Mouse (Mus musculus): Measurements from ENCODE around the gene Mob4. TPM values are rescaled to one million over a fixed set of nuclear protein-coding genes. Genes with fewer than 3 reads are reported as not detected.

The Mob4 gene
- polyA plus RNA-seq, 1 experiment from 2014 or later, result 165 TPM

- H3K9ac ChIP-seq (replicated peaks; ENCODE audit: low read length), result no peak overlapping the region
- no peaks in the 10 kb centered on the region for H3K9me3 ChIP-seq (replicated peaks; ENCODE audit: control insufficient read depth, low read length)
- no peaks in the 10 kb centered on the region for H3K27me3 ChIP-seq (ENCODE audit: control insufficient read depth, insufficient read depth, low read length)
- WGBS, result 38% methylated on average over 19 of the region's 19 CpGs
- H3K4me2 ChIP-seq (ENCODE audit: low read depth, low read length), result no peak overlapping the region
- H3K27ac ChIP-seq (replicated peaks; ENCODE audit: low read depth, low read length), result no peak overlapping the region
- ATAC-seq (replicated peaks; ENCODE audit: insufficient number of reproducible peaks, low FRiP score, low TSS enrichment, low read depth) (no peak), DNase-seq (ENCODE audit: low spot score) (no peak)
- H3K36me3 ChIP-seq (replicated peaks; ENCODE audit: control insufficient read depth, insufficient read depth, low read depth, low read length), result no peaks in the 10 kb centered on the region
- no peaks in the 10 kb centered on the region for H3K4me1 ChIP-seq (ENCODE audit: control insufficient read depth, insufficient read depth, low read length)
- no peak overlapping the region for H3K4me3 ChIP-seq (ENCODE audit: low read depth, low read length)
Observed at GRCm38 (mm10) chr1:55194064-55194915, 63.3 kb downstream of the Mob4 start.

GRCm38 (mm10) chr1:55195021-55195420 is 64.0 kb downstream of the Mob4 start:
- 61% methylated on average over 4 of the region's 4 CpGs for WGBS
- Histone ChIP-seq H3K9ac (replicated peaks; ENCODE audit: low read length) (no peak overlapping the region), H3K4me3 (ENCODE audit: low read depth, low read length) (no peak overlapping the region), H3K27me3 (ENCODE audit: control insufficient read depth, insufficient read depth, low read length) (no peaks in the 10 kb centered on the region), H3K4me2 (ENCODE audit: low read depth, low read length) (no peak overlapping the region), H3K9me3 (replicated peaks; ENCODE audit: control insufficient read depth, low read length) (no peaks in the 10 kb centered on the region), H3K27ac (replicated peaks; ENCODE audit: low read depth, low read length) (no peak overlapping the region), H3K4me1 (ENCODE audit: control insufficient read depth, insufficient read depth, low read length) (no peaks in the 10 kb centered on the region), H3K36me3 (replicated peaks; ENCODE audit: control insufficient read depth, insufficient read depth, low read depth, low read length) (no peaks in the 10 kb centered on the region)
- ATAC-seq (replicated peaks; ENCODE audit: insufficient number of reproducible peaks, low FRiP score, low TSS enrichment, low read depth) (no peak), DNase-seq (ENCODE audit: low spot score) (no peak)

- H3K36me3 ChIP-seq (replicated peaks; ENCODE audit: control insufficient read depth, insufficient read depth, low read depth, low read length), result no peaks in the 10 kb centered on the region
- ATAC-seq (replicated peaks; ENCODE audit: insufficient number of reproducible peaks, low FRiP score, low TSS enrichment, low read depth) (no peak), DNase-seq (ENCODE audit: low spot score) (no peak)
- no peak overlapping the region for H3K4me3 ChIP-seq (ENCODE audit: low read depth, low read length)
- H3K9ac ChIP-seq (replicated peaks; ENCODE audit: low read length), result no peak overlapping the region
- 47% methylated on average over 6 of the region's 6 CpGs for WGBS
- H3K4me1 ChIP-seq (ENCODE audit: control insufficient read depth, insufficient read depth, low read length), result no peaks in the 10 kb centered on the region
- no peaks in the 10 kb centered on the region for H3K27me3 ChIP-seq (ENCODE audit: control insufficient read depth, insufficient read depth, low read length)
- no peak overlapping the region for H3K27ac ChIP-seq (replicated peaks; ENCODE audit: low read depth, low read length)
- no peak overlapping the region for H3K4me2 ChIP-seq (ENCODE audit: low read depth, low read length)
- no peaks in the 10 kb centered on the region for H3K9me3 ChIP-seq (replicated peaks; ENCODE audit: control insufficient read depth, low read length)
Observed at GRCm38 (mm10) chr1:55196327-55197003, 65.4 kb downstream of the Mob4 start.

- no peak overlapping the region for H3K4me2 ChIP-seq (ENCODE audit: low read depth, low read length)
- no peak for ATAC-seq (replicated peaks; ENCODE audit: insufficient number of reproducible peaks, low FRiP score, low TSS enrichment, low read depth)
- H3K4me3 ChIP-seq (ENCODE audit: low read depth, low read length), result no peak overlapping the region
- H3K27me3 ChIP-seq (ENCODE audit: control insufficient read depth, insufficient read depth, low read length), result no peaks in the 10 kb centered on the region
- no peak for DNase-seq (ENCODE audit: low spot score)
- H3K9ac ChIP-seq (replicated peaks; ENCODE audit: low read length), result no peak overlapping the region
- no peaks in the 10 kb centered on the region for H3K4me1 ChIP-seq (ENCODE audit: control insufficient read depth, insufficient read depth, low read length)
- no peaks in the 10 kb centered on the region for H3K36me3 ChIP-seq (replicated peaks; ENCODE audit: control insufficient read depth, insufficient read depth, low read depth, low read length)
- H3K9me3 ChIP-seq (replicated peaks; ENCODE audit: control insufficient read depth, low read length), result no peaks in the 10 kb centered on the region
- 44% methylated on average over 3 of the region's 3 CpGs for WGBS
- no peak overlapping the region for H3K27ac ChIP-seq (replicated peaks; ENCODE audit: low read depth, low read length)
Observed at GRCm38 (mm10) chr1:55198719-55199118, 67.7 kb downstream of the Mob4 start.

- ATAC-seq (replicated peaks; ENCODE audit: insufficient number of reproducible peaks, low FRiP score, low TSS enrichment, low read depth), result no peak
- Histone ChIP-seq H3K9ac (replicated peaks; ENCODE audit: low read length) (no peak overlapping the region), H3K36me3 (replicated peaks; ENCODE audit: control insufficient read depth, insufficient read depth, low read depth, low read length) (no peaks in the 10 kb centered on the region), H3K27ac (replicated peaks; ENCODE audit: low read depth, low read length) (no peak overlapping the region), H3K4me2 (ENCODE audit: low read depth, low read length) (no peak overlapping the region), H3K4me3 (ENCODE audit: low read depth, low read length) (no peak overlapping the region), H3K27me3 (ENCODE audit: control insufficient read depth, insufficient read depth, low read length) (no peaks in the 10 kb centered on the region), H3K4me1 (ENCODE audit: control insufficient read depth, insufficient read depth, low read length) (no peaks in the 10 kb centered on the region), H3K9me3 (replicated peaks; ENCODE audit: control insufficient read depth, low read length) (no peaks in the 10 kb centered on the region)
- WGBS, result 70% methylated on average over 18 of the region's 18 CpGs
- peak; percentile 30 for DNase-seq (ENCODE audit: low spot score)
Observed at GRCm38 (mm10) chr1:55201850-55202752, 71.1 kb downstream of the Mob4 start.

Other genes with a start within 250 kb of the Mob4 start
- gene Ankrd44, start 204.8 kb upstream of the Mob4 start, polyA plus RNA-seq (2014; fragmentation: Nextera tagmentation; extraction: Ambion mirVana), result 24.3 and 24.4 TPM in 2 replicates
- gene Sf3b1, start 103.8 kb upstream of the Mob4 start, polyA plus RNA-seq (2014; fragmentation: Nextera tagmentation; extraction: Ambion mirVana), result 366 and 398 TPM in 2 replicates
- 25.4 and 27.7 TPM in 2 replicates for gene Coq10b, start 78.5 kb upstream of the Mob4 start, polyA plus RNA-seq (2014; fragmentation: Nextera tagmentation; extraction: Ambion mirVana)
- gene Hspe1, start 43.1 kb upstream of the Mob4 start, polyA plus RNA-seq (2014; fragmentation: Nextera tagmentation; extraction: Ambion mirVana), result 524 and 599 TPM in 2 replicates
- 424 and 463 TPM in 2 replicates for gene Hspd1, start 43.0 kb upstream of the Mob4 start, polyA plus RNA-seq (2014; fragmentation: Nextera tagmentation; extraction: Ambion mirVana)
- gene Rftn2, start 95.6 kb downstream of the Mob4 start, polyA plus RNA-seq (2014; fragmentation: Nextera tagmentation; extraction: Ambion mirVana), result 20.1 and 20.5 TPM in 2 replicates
- 2.4 and 2.8 TPM in 2 replicates for gene Mars2, start 105.9 kb downstream of the Mob4 start, polyA plus RNA-seq (2014; fragmentation: Nextera tagmentation; extraction: Ambion mirVana)
- 0.21 and 0.31 TPM in 2 replicates for gene Boll, start 232.2 kb downstream of the Mob4 start, polyA plus RNA-seq (2014; fragmentation: Nextera tagmentation; extraction: Ambion mirVana)